Comparison of ENCODE assay signal across 15 mouse cellular contexts in genomic region chr8:122569996-122570395, GRCm38 (mm10). TPM values are rescaled to one million over a fixed set of nuclear protein-coding genes. Genes with fewer than 3 reads are reported as not detected.
DNase-seq lines count a peak whose midpoint lies in the region; ATAC-seq and TF ChIP-seq lines count a peak whose summit lies in the region.
"Had no signal": no experiment of that assay in that cellular context is flagged by ENCODE, and none has a peak within 500 bp of the region (broad histone marks: within the 10 kb centered on the region; RNA-seq: fewer than 3 reads in every experiment).

No protein-coding gene starts in this region.

- H3K9me3 ChIP-seq in heart, embryonic 11.5 days (replicated peaks; ENCODE audit: control insufficient read depth, low read length), result no peaks in the 10 kb centered on the region
- H3K9me3 ChIP-seq in E14TG2a.4 (ENCODE audit: low read length), result no peaks in the 10 kb centered on the region
- no peaks in the 10 kb centered on the region for H3K9me3 ChIP-seq in ES-E14 (ENCODE audit: control insufficient read depth, insufficient read depth, low read depth, low read length)
- H3K9me3 ChIP-seq in limb, embryonic 15.5 days, result no peaks in the 10 kb centered on the region
- H3K9me3 ChIP-seq: midbrain, embryonic 12.5 days had no signal

- no peak for DNase-seq in heart, adult 18-20 months
- no peak for DNase-seq in ES-E14 (ENCODE audit: low read depth, low spot score)
- no peak for DNase-seq in ovary, postnatal 14 days (ENCODE audit: low spot score)
- DNase-seq in gastrocnemius, postnatal 14 days, result no peak
- DNase-seq: adrenal gland, postnatal 36 days; cerebellum, adult 18-20 months; gastrocnemius, postnatal 36 days; heart, postnatal 10 days; kidney, postnatal 25 days had no signal

- peaks cover 34% of the 10 kb centered on the region for H3K36me3 ChIP-seq in heart, embryonic 11.5 days (ENCODE audit: control insufficient read depth, insufficient read depth, low read length)
- H3K36me3 ChIP-seq in E14TG2a.4 (ENCODE audit: insufficient read depth, low read length), result peaks cover 62% of the 10 kb centered on the region
- H3K36me3 ChIP-seq in ES-E14 (ENCODE audit: control insufficient read depth, insufficient read depth, low read length, poor library complexity, severe bottlenecking), result peaks cover 49% of the 10 kb centered on the region
- H3K36me3 ChIP-seq in limb, embryonic 15.5 days, result peaks cover 53% of the 10 kb centered on the region

- no peaks in the 10 kb centered on the region for H3K27me3 ChIP-seq in heart, embryonic 11.5 days (ENCODE audit: control insufficient read depth, insufficient read depth, low read length)
- H3K27me3 ChIP-seq in E14TG2a.4 (ENCODE audit: insufficient read depth, low read length), result no peaks in the 10 kb centered on the region
- H3K27me3 ChIP-seq in limb, embryonic 15.5 days, result no peaks in the 10 kb centered on the region
- H3K27me3 ChIP-seq: CH12.LX; midbrain, embryonic 12.5 days had no signal

- H3K4me2 ChIP-seq in heart, embryonic 11.5 days, result peak overlapping the region; percentile 88
- 0 out of 2 replicates have a peak overlapping the region, but pooled peaks have one; percentile 3 for H3K4me2 ChIP-seq in limb, embryonic 15.5 days

- no peak for ATAC-seq in heart, embryonic 11.5 days (replicated peaks; ENCODE audit: insufficient number of reproducible peaks, low FRiP score, low TSS enrichment)
- no peak for ATAC-seq in limb, embryonic 15.5 days (ENCODE audit: insufficient number of reproducible peaks, low FRiP score, low TSS enrichment, low read depth)
- ATAC-seq: inflammation-experienced regulatory T-cells, adult 6 months had no signal

- in situ Hi-C loops in ES-E14 (cut with MboI; ENCODE audit: low sequenced_read_pairs in 2 of 2, unreplicated experiment in 2 of 2), result no loop called here

- no peak overlapping the region for H3K27ac ChIP-seq in heart, embryonic 11.5 days (ENCODE audit: low read depth, low read length)
- no peak overlapping the region for H3K27ac ChIP-seq in ES-E14 (ENCODE audit: insufficient read depth, low read depth, low read length, poor library complexity, severe bottlenecking)
- H3K27ac ChIP-seq in limb, embryonic 15.5 days, result no peak overlapping the region
- H3K27ac ChIP-seq: midbrain, embryonic 12.5 days had no signal

- intact Hi-C loops in gastrocnemius, postnatal 14 days (cut with DNase I; ENCODE audit: low total_unique reads), result no loop called here

- H3K4me1 ChIP-seq in heart, embryonic 11.5 days (ENCODE audit: control insufficient read depth, insufficient read depth, low read length), result peaks cover 37% of the 10 kb centered on the region
- H3K4me1 ChIP-seq in E14TG2a.4 (replicated peaks; ENCODE audit: low read depth, low read length) (peaks cover 85% of the 10 kb centered on the region), ES-E14 (ENCODE audit: control insufficient read depth in 2 of 2, insufficient read depth in 2 of 2, low read length in 2 of 2, poor library complexity in 1 of 2) (peaks cover 12 to 22% of the 10 kb centered on the region in 2 experiments)
- peaks cover 38% of the 10 kb centered on the region for H3K4me1 ChIP-seq in limb, embryonic 15.5 days

- H3K9ac ChIP-seq in heart, embryonic 11.5 days (ENCODE audit: low read depth, low read length), result no peak overlapping the region
- H3K9ac ChIP-seq in ES-E14 (ENCODE audit: insufficient read depth, low read depth, low read length, poor library complexity, severe bottlenecking), result peak overlapping the region; percentile 100; the same call in 1 of the 2 replicates
- H3K9ac ChIP-seq in limb, embryonic 15.5 days, result no peak overlapping the region

- WGBS in heart, embryonic 11.5 days (ENCODE audit: insufficient replicate concordance), result 95% methylated on average over 16 of the region's 16 CpGs
- WGBS in limb, embryonic 15.5 days, result 94% methylated on average over 16 of the region's 16 CpGs

- no peak overlapping the region; the same call in 1 of the 2 replicates for H3K4me3 ChIP-seq in heart, embryonic 11.5 days (ENCODE audit: low read depth, low read length)
- H3K4me3 ChIP-seq in E14TG2a.4 (replicated peaks; ENCODE audit: low read length) (peak overlapping the region; percentile 100), ES-E14 (ENCODE audit: insufficient read depth in 1 of 2, low read depth in 1 of 2, low read length in 2 of 2, poor library complexity in 1 of 2, severe bottlenecking in 1 of 2) (peak overlapping the region; percentile 10 to 99; a peak in 3 of 4 replicates)
- no peak overlapping the region for H3K4me3 ChIP-seq in limb, embryonic 15.5 days

- no peak for TF ChIP-seq CTCF in E14TG2a.4 (conservative IDR thresholded peaks at IDR 0.05; ENCODE audit: low read length)

TF ChIP-seq in ES-E14, 5 proteins besides CTCF, POLR2A, EP300 and RAD21:
- TF ChIP-seq CHD2 (IDR thresholded peaks at IDR 0.05; ENCODE audit: low read depth, low read length) (no peak), ZC3H11A (IDR thresholded peaks at IDR 0.05; ENCODE audit: borderline replicate concordance, low read depth, low read length) (no peak), HCFC1 (IDR thresholded peaks at IDR 0.05; ENCODE audit: borderline replicate concordance, insufficient read depth, low read length) (no peak), MAFK (IDR thresholded peaks at IDR 0.05; ENCODE audit: insufficient read depth, low read depth, low read length) (no peak), ZNF384 (IDR thresholded peaks at IDR 0.05; ENCODE audit: low read depth, low read length) (no peak)

RNA-seq across cellular contexts. Expression of gene Cdt1, which starts 2.2 kb away (rescaled TPM):
- 29.5 and 30.4 TPM in 2 replicates for polyA plus RNA-seq in heart, embryonic 11.5 days (2014; fragmentation: Nextera tagmentation; extraction: Ambion mirVana)
- 1 to 10 TPM; 2.5 to 2.8 TPM for total RNA-seq in heart, adult 18-20 months (2021)
- total RNA-seq in ES-E14 (2012; rRNA removed), result 139 and 168 TPM in 2 replicates
- polyA plus RNA-seq in limb, embryonic 15.5 days (2015; fragmentation: Nextera tagmentation; extraction: Ambion mirVana), result 31.8 and 36.1 TPM in 2 replicates
- 1 to 10 TPM; 1.8 to 3.0 TPM for total RNA-seq in gastrocnemius, postnatal 14 days (2021)

RNA-seq across cellular contexts. Expression of gene Aprt, which starts 6.7 kb away (rescaled TPM):
- polyA plus RNA-seq in heart, embryonic 11.5 days (2014; fragmentation: Nextera tagmentation; extraction: Ambion mirVana), result 250 and 262 TPM in 2 replicates
- 10 to 100 TPM; 40.8 to 42.7 TPM for total RNA-seq in heart, adult 18-20 months (2021)
- 400 and 412 TPM in 2 replicates for total RNA-seq in ES-E14 (2012; rRNA removed)
- polyA plus RNA-seq in limb, embryonic 15.5 days (2015; fragmentation: Nextera tagmentation; extraction: Ambion mirVana), result 268 and 295 TPM in 2 replicates
- 10 to 100 TPM; 40.1 to 44.1 TPM for total RNA-seq in gastrocnemius, postnatal 14 days (2021)

RNA-seq across cellular contexts. Expression of gene Piezo1, which starts 18.9 kb away (rescaled TPM):
- polyA plus RNA-seq in heart, embryonic 11.5 days (2014; fragmentation: Nextera tagmentation; extraction: Ambion mirVana), result 17.4 and 19.4 TPM in 2 replicates
- total RNA-seq in heart, adult 18-20 months (2021), result 10 to 100 TPM; 11.4 to 13.3 TPM
- total RNA-seq in ES-E14 (2012; rRNA removed), result 204 and 335 TPM in 2 replicates
- 17.5 and 23.3 TPM in 2 replicates for polyA plus RNA-seq in limb, embryonic 15.5 days (2015; fragmentation: Nextera tagmentation; extraction: Ambion mirVana)
- 10 to 100 TPM; 15.1 to 15.4 TPM for total RNA-seq in gastrocnemius, postnatal 14 days (2021)

RNA-seq across cellular contexts. Expression of gene Galns, which starts 41.3 kb away (rescaled TPM):
- polyA plus RNA-seq in heart, embryonic 11.5 days (2014; fragmentation: Nextera tagmentation; extraction: Ambion mirVana), result 11.4 and 12.3 TPM in 2 replicates
- total RNA-seq in heart, adult 18-20 months (2021), result 1 to 10 TPM; 3.6 to 4.0 TPM
- total RNA-seq in ES-E14 (2012; rRNA removed), result 8.9 and 9.2 TPM in 2 replicates
- polyA plus RNA-seq in limb, embryonic 15.5 days (2015; fragmentation: Nextera tagmentation; extraction: Ambion mirVana), result 12.0 and 16.6 TPM in 2 replicates
- 1 to 10 TPM; 2.9 to 3.6 TPM for total RNA-seq in gastrocnemius, postnatal 14 days (2021)

RNA-seq across cellular contexts. Expression of gene Trappc2l, which starts 41.4 kb away (rescaled TPM):
- polyA plus RNA-seq in heart, embryonic 11.5 days (2014; fragmentation: Nextera tagmentation; extraction: Ambion mirVana), result 49.8 and 60.0 TPM in 2 replicates
- 10 to 100 TPM; 62.0 to 69.1 TPM for total RNA-seq in heart, adult 18-20 months (2021)
- 53.2 and 56.1 TPM in 2 replicates for total RNA-seq in ES-E14 (2012; rRNA removed)
- 48.9 and 60.1 TPM in 2 replicates for polyA plus RNA-seq in limb, embryonic 15.5 days (2015; fragmentation: Nextera tagmentation; extraction: Ambion mirVana)
- 10 to 100 TPM; 47.5 TPM for total RNA-seq in gastrocnemius, postnatal 14 days (2021)

Comparison
In these comparisons a context has a peak if more than half of its experiments do, and no peak if none do; other contexts are left out.
1. H3K4me3 ChIP-seq: peak in E14TG2a.4 (single experiment) and ES-E14 (2 of 2); none in heart, embryonic 11.5 days (single experiment) and limb, embryonic 15.5 days (single experiment).
2. RNA of gene Cdt1, which starts 2.2 kb away (total RNA-seq): 139 to 168 TPM in ES-E14; 1.8 to 3.0 TPM in gastrocnemius, postnatal 14 days and 2.5 to 2.8 TPM in heart, adult 18-20 months; every median in the first group is over 10 times any median in the second.
3. RNA of gene Piezo1, which starts 18.9 kb away (total RNA-seq): 204 to 335 TPM in ES-E14; 15.1 to 15.4 TPM in gastrocnemius, postnatal 14 days and 11.4 to 13.3 TPM in heart, adult 18-20 months; every median in the first group is over 10 times any median in the second.